Mouse (Mus musculus): ENCODE data around the gene Gm29423. TPM values are rescaled to one million over a fixed set of nuclear protein-coding genes. Genes with fewer than 3 reads are reported as not detected.
"Not testable (repeated sequence)": the region's sequence is repeated elsewhere in the genome, so short reads cannot be mapped to it uniquely, and the experiment has no call there.

The Gm29423 gene
- not detected for total RNA-seq (2021)
- long read RNA-seq, experiment 1 = 0 reads
- long read RNA-seq, experiment 2 = 0 reads

DNA sequence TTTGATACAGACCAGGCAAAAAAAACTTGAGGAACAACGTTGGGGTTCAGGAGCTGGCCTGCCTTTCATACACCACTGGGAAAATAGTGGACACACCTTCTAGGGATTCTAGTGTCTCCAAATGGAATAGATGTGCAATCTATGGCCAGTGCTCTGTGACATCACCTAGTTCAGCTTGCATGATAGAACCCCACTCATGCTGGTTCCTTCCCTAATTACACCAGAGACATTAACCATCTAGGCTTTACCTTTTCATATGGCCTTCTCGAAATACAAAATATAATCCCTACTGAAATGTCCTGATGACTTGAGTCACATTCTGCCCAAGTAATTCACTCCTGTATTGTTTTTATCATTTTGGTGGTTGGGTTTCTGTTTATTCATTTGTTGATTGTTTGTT, at the start of gene Gm29423, which contains the start of gene Gm29644:
TSS of gene Gm29423 (minus strand) at position 101 of the 400 bp plus-strand sequence.
TSS of gene Gm29644 (minus strand) at position 157 of the 400 bp plus-strand sequence.
- H3K4me3 ChIP-seq; DNase-seq (ENCODE audit: extremely low spot score in 1 of 2, low spot score in 2 of 2); intact Hi-C loops (cut with DNase I); H3K27ac ChIP-seq: not testable (repeated sequence)

DNA sequence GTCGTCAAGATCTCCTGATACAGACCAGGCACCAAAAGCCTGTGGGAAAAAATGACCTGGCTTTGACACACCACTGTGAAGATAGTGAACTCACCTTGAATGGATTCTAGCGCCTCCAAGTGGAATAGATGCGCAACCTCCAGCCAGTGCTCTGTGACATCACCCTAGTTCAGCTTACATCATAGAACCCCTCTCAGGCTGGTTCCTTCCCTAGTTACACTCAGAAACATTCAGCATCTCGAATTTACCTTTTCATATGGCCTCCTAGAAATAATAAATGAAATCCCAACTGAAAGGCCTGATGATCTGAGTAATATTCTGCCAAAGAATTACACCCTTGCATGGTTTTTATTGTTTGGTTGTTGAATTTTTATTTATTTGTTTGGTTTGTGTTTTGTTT, 29.5 kb downstream of the Gm29423 start, which contains the start of gene Gm21118:
TSS of gene Gm21118 (minus strand) at position 101 of the 400 bp plus-strand sequence.
- H3K27ac ChIP-seq; DNase-seq (ENCODE audit: extremely low spot score in 1 of 2, low spot score in 2 of 2); H3K4me3 ChIP-seq; intact Hi-C loops (cut with DNase I): not testable (repeated sequence)

Other genes starting within 250 kb of the Gm29423 start
- not detected for gene Gm21118, start 29.6 kb downstream of the Gm29423 start, total RNA-seq (2021)
- gene Gm29644, start 56 bp upstream of the Gm29423 start, total RNA-seq (2021) = not detected
- not detected for gene Gm20888, start 138.6 kb upstream of the Gm29423 start, total RNA-seq (2021)